Mouse (Mus musculus): ENCODE results near the gene Fbxl16. TPM values are rescaled to one million over a fixed set of nuclear protein-coding genes. Genes with fewer than 3 reads are reported as not detected.

Fbxl16 gene
- total and polyA plus RNA-seq, 2 experiments from 2014 or later = 45.8 to 143 TPM

DNA sequence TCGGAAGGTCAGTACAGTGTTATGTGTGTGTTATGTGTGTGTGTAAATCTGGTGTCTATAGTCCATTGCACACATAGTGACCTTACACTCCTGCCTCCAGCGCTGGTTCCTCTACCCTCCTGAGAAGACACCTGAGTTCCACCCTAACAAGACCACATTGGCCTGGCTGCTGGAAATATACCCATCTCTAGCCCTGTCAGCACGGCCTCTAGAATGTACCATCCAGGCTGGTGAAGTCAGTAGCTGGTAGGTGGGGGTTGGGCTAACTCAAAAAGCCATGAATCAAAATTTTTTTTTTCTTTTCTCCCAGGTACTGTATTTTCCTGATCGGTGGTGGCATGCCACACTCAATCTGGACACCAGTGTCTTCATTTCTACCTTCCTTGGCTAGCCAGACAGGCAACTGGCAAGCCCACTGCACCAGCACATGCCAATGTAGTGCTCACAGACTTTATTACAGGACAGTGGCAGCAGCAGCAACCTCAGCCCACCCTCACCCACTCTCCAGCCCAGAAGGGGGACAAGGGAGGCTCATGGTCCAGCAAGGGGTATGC, 21.4 kb downstream of the Fbxl16 start:
- no peak for ATAC-seq
- Histone ChIP-seq H3K36me3 (ENCODE audit: insufficient read depth, low read length) (peaks cover 25% of the 10 kb centered on the region; the same call in 1 of the 2 replicates), H3K27ac (no peak overlapping the region), H3K4me1 (ENCODE audit: insufficient read depth, low read length) (peaks cover 35% of the 10 kb centered on the region), H3K4me2 (ENCODE audit: low read depth, low read length) (peak overlapping the region; percentile 80; the same call in 1 of the 2 replicates), H3K4me3 (ENCODE audit: low read length) (peak overlapping the region; percentile 46; the same call in 1 of the 2 replicates), H3K9me3 (ENCODE audit: low read length) (no peaks in the 10 kb centered on the region), H3K9ac (replicated peaks; ENCODE audit: low read length) (no peak overlapping the region), H3K27me3 (ENCODE audit: insufficient read depth, low read length) (no peaks in the 10 kb centered on the region)
- no peak for DNase-seq (ENCODE audit: low spot score)
- WGBS = 84% methylated on average over 4 of the region's 4 CpGs
- TF ChIP-seq CTCF (IDR thresholded peaks at IDR 0.05; ENCODE audit: low read depth) = no peak

DNA sequence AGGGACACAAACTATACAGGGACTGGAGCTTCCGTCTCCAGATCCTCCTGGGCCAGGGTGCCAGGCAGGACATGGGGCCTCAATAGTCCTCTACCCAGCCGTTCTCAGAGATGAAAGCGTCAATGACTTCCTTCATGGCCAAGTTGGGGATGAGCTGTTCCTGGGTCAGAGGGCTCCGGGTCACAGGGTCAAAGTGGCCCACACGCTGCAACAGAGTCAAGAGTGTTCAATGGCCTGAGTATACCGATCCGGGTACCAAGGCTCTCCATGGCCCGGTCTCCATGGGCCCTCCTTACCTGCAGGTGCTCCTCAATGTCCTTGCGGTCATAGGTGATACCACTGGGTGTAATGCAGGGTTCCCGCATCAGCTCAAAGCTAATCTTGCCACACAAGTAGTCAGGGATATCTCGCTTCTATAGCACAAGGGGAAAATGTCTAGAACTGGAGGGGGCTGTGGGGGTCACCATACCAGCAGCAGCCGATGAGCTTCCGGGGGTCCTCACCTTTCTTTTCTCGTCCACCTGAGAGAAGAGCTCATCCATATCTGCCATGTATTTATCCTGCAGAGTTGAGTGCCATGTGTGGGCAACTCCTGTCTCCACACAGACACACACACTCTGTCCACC, 22.0 kb downstream of the Fbxl16 start:
- Histone ChIP-seq H3K4me3 (ENCODE audit: low read length) (no peak overlapping the region), H3K4me2 (ENCODE audit: low read depth, low read length) (peak overlapping the region; percentile 80; the same call in 1 of the 2 replicates), H3K9ac (replicated peaks; ENCODE audit: low read length) (no peak overlapping the region), H3K4me1 (ENCODE audit: insufficient read depth, low read length) (peaks cover 41% of the 10 kb centered on the region), H3K36me3 (ENCODE audit: insufficient read depth, low read length) (peaks cover 25% of the 10 kb centered on the region; the same call in 1 of the 2 replicates), H3K27me3 (ENCODE audit: insufficient read depth, low read length) (no peaks in the 10 kb centered on the region), H3K9me3 (ENCODE audit: low read length) (no peaks in the 10 kb centered on the region), H3K27ac (no peak overlapping the region)
- DNase-seq (ENCODE audit: low spot score) = no peak
- ATAC-seq = no peak
- WGBS = 86% methylated on average over 14 of the region's 14 CpGs
- TF ChIP-seq CTCF (IDR thresholded peaks at IDR 0.05; ENCODE audit: low read depth) = no peak

DNA sequence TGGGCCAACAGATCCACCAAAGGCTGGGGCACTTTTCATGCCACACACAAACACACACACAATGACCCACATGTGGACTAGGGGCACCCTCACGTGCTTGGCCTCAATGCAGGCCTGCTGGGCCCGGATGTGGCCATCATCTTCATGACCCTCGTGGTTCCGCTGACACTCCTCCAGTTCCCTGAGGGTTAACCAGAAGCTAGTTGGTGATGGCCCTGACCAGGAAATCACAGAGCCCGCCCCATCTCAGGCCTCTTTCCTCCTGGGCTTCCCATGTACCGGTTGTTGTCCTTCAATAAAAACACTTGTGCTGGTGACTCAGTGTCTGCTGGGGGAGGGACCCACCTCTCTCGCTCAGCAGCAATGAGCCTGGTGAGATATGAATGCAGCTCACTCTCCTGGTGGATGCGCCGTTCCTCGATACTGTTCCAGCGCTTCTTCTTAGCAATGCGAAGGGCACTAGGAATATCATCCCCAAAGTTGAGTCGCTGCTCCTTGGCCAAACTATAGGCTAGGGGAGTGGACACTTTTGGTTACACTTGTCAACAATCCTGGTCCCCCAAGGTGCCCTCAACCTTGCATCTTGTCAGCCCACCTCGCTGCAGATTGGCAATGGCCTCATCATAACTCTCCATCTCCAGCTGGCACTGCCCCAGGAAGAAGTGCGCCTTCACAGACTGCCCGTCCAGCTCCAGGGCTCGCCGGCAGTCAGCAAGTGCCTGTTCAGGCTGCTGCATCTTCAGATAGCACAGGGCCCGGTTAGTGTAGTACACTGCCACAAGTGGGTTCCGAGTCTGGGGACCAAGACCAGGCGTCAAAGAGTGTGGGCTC, 22.8 kb downstream of the Fbxl16 start:
- H3K4me1 ChIP-seq (ENCODE audit: insufficient read depth, low read length) = peaks cover 49% of the 10 kb centered on the region
- no peaks in the 10 kb centered on the region for H3K9me3 ChIP-seq (ENCODE audit: low read length)
- peak overlapping the region; percentile 66 for H3K4me3 ChIP-seq (ENCODE audit: low read length)
- WGBS = 58% methylated on average over 21 of the region's 21 CpGs
- DNase-seq (ENCODE audit: low spot score) (no peak), ATAC-seq (no peak)
- H3K27ac ChIP-seq = peak overlapping the region; percentile 98
- H3K9ac ChIP-seq (replicated peaks; ENCODE audit: low read length) = peak overlapping the region; percentile 75
- peak overlapping the region; percentile 80 for H3K4me2 ChIP-seq (ENCODE audit: low read depth, low read length)
- H3K36me3 ChIP-seq (ENCODE audit: insufficient read depth, low read length) = peaks cover 22% of the 10 kb centered on the region; the same call in 1 of the 2 replicates
- no peak for TF ChIP-seq CTCF (IDR thresholded peaks at IDR 0.05; ENCODE audit: low read depth)
- H3K27me3 ChIP-seq (ENCODE audit: insufficient read depth, low read length) = no peaks in the 10 kb centered on the region

DNA sequence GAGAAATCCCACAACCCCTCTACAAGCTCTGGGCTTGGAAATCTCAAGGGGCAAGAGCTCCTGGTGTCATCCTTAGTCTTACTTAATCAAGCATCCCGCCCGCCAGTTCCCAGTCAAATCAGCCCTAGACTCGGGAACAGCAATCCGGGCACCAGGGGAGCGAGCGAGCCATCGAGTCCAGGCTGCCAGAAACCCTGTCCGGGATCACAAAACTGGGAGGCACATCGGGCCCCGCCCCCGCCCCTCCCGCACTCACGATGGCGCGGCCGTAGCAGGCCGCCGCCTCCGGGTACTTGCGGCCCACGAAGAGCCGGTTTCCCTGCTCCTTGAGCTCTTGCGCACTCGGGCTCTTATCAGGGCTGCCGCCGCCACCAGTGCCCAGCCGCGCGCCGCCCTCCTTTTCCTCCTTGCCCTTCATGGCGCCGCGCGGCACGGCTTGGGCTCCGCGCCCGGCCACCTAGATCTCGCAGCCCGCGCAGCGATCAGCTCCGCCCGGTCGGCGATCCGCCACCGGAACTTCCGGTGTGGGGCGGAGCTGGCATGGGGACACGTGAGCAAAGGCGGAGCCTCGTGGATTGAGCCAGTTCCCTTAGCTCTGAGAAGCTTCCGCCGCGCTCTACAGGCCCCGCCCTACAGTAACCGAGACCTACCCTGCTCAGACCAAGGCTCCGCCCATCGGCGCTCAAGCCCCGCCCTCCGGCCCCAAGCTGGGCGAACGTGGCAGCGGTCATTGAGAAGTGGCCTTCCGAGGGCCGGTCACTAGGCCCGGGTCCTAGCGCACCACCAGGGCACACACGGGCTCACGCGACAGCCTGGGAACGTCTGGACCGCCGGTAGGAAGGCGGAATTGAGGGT, 23.8 kb downstream of the Fbxl16 start:
- Histone ChIP-seq H3K9me3 (ENCODE audit: low read length) (no peaks in the 10 kb centered on the region), H3K9ac (replicated peaks; ENCODE audit: low read length) (peak overlapping the region; percentile 75), H3K4me3 (ENCODE audit: low read length) (peak overlapping the region; percentile 66), H3K27me3 (ENCODE audit: insufficient read depth, low read length) (no peaks in the 10 kb centered on the region), H3K36me3 (ENCODE audit: insufficient read depth, low read length) (peaks cover 18% of the 10 kb centered on the region; the same call in 1 of the 2 replicates), H3K4me2 (ENCODE audit: low read depth, low read length) (peak overlapping the region; percentile 80), H3K4me1 (ENCODE audit: insufficient read depth, low read length) (peaks cover 56% of the 10 kb centered on the region), H3K27ac (peak overlapping the region; percentile 98)
- DNase-seq (ENCODE audit: low spot score) = peak; percentile 99
- ATAC-seq = peak; percentile 92
- WGBS = under 1% methylated on average over 74 of the region's 77 CpGs
- 0 out of 2 replicates have a peak, but pooled peaks have one; percentile 27 for TF ChIP-seq CTCF (IDR thresholded peaks at IDR 0.05; ENCODE audit: low read depth)

DNA sequence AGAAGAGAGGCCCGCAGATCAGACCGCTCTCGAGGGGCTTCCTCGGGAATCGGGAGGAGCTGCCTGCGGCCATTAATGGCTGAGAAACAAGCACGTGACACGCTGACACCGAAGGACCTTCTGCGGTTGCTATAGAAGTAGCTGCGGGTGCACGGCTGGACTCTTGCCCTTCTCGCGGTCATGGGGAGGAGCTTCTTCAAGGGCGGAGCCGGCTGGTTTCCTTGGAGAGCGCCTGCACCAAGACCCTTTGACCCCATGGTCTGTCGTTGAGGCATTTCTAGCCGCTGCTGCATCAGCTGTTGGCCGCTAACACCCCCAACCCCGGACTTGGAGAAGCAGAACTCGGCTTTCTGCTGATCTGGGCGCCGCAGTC, 24.4 kb downstream of the Fbxl16 start, which contains the start of gene Stub1:
Stub1 (minus strand) TSS at position 114 of the 373 bp plus-strand sequence.
- peaks cover 12% of the 10 kb centered on the region; the same call in 1 of the 2 replicates for H3K36me3 ChIP-seq (ENCODE audit: insufficient read depth, low read length)
- no peaks in the 10 kb centered on the region for H3K27me3 ChIP-seq (ENCODE audit: insufficient read depth, low read length)
- peak within 1 kb of the TSS; percentile 80 for H3K4me2 ChIP-seq (ENCODE audit: low read depth, low read length)
- H3K9me3 ChIP-seq (ENCODE audit: low read length) = no peaks in the 10 kb centered on the region
- DNase-seq (ENCODE audit: low spot score) = peak; percentile 94
- peak within 1 kb of the TSS; percentile 98 for H3K27ac ChIP-seq
- WGBS = under 1% methylated on average over 24 of the region's 24 CpGs
- peak within 1 kb of the TSS; percentile 66 for H3K4me3 ChIP-seq (ENCODE audit: low read length)
- TF ChIP-seq CTCF (IDR thresholded peaks at IDR 0.05; ENCODE audit: low read depth) = no peak; the same call in 1 of the 2 replicates
- H3K9ac ChIP-seq (replicated peaks; ENCODE audit: low read length) = peak within 1 kb of the TSS; percentile 75
- peaks cover 55% of the 10 kb centered on the region for H3K4me1 ChIP-seq (ENCODE audit: insufficient read depth, low read length)
- ATAC-seq = peak; percentile 70

Measured in hindbrain, postnatal 0 days (tissue).